Mouse (Mus musculus): ENCODE data around the gene Slc25a48.

DNA sequence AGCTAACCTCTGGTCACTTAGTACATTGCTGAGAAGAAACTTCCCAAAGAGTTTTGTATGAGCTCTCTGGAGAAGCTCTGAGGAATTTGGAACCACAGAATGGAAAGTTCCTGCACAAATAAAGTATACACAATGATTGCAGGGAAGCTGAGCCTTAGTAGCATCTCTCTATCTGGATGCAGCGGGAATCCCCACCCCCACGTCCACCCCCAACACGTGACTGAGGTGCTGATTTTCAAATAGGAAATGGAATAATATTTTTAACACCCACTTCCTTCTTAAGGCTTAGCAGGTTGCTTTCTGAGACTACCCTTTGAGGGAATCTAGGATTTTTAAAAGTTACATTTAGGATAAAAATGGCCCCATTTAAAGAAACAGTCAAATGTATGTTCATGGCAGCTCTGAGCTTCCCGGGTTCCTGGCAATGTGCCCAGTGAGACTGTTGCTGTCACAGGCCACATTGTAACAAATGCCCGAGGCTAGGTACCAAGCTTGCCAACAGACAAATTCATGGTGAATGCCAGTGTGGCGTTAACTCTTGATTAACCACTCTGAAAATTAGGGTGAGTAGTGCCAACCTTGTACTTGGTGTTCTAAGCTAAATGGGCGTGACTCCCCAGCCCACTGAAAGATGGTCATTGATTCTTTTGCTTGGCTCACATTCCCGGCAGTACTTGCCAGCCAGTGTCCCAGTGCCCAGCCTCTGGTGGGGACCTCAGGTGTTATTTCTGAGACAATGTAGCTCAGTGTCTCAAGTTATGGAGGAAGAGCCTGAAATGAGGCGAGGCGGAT is 11.3 kb downstream of the Slc25a48 start:
- TF ChIP-seq CTCF (IDR thresholded peaks at IDR 0.05; ENCODE audit: borderline replicate concordance, insufficient read depth, low read length) (no peak), POLR2A (IDR thresholded peaks at IDR 0.05; ENCODE audit: low read depth, low read length) (no peak)

Measured in embryonic fibroblast, embryonic 13.5 days (primary cell).